Mouse (Mus musculus) neural tube, embryonic 11.5 days (tissue): ENCODE measurements around the gene 4933405L10Rik. TPM values are rescaled to one million over a fixed set of nuclear protein-coding genes. Genes with fewer than 3 reads are reported as not detected.

ENCODE experiments used
- ATAC-seq: fragments of 200-750 bp; cut with Nextera tagmentation; 2 replicates; pipeline ENCODE4 v1.8.0; 2017; ENCODE audit warnings: moderate number of reproducible peaks, mild to moderate bottlenecking, moderate TSS enrichment, moderate library complexity; ENCODE audit not compliant: insufficient read depth, low FRiP score, low TSS enrichment
- DNase-seq: peaks from one replicate; pipeline ENCODE4 v3.0.0-alpha.2; 2015; ENCODE audit warnings: low spot score
- H3K27ac ChIP-seq: fragments of 300-500 bp; sonication (generic); 2 replicates; pipeline ENCODE4 v1.5.1; 2014; ENCODE audit warnings: low read depth, mild to moderate bottlenecking, low read length
- H3K27me3 ChIP-seq: fragments of 300-500 bp; sonication (generic); 2 replicates; pipeline ENCODE4 v1.6.1; 2014; ENCODE audit warnings: mild to moderate bottlenecking, low read length, mixed read lengths; ENCODE audit not compliant: control insufficient read depth, insufficient read depth
- H3K36me3 ChIP-seq: fragments of 300-500 bp; sonication (generic); 2 replicates; pipeline ENCODE4 v1.6.1; 2014; ENCODE audit warnings: mild to moderate bottlenecking, low read length, moderate library complexity, mixed read lengths; ENCODE audit not compliant: control insufficient read depth, insufficient read depth
- H3K4me1 ChIP-seq: fragments of 300-500 bp; sonication (generic); 2 replicates; pipeline ENCODE4 v1.6.1; 2014; ENCODE audit warnings: low read length, mixed read lengths; ENCODE audit not compliant: control insufficient read depth, insufficient read depth
- H3K4me2 ChIP-seq: fragments of 300-500 bp; sonication (generic); 2 replicates; pipeline ENCODE4 v1.6.1; 2014; ENCODE audit warnings: low read depth, mild to moderate bottlenecking, moderate library complexity
- H3K4me3 ChIP-seq: fragments of 300-500 bp; sonication (generic); 2 replicates; pipeline ENCODE4 v1.5.1; 2014; ENCODE audit warnings: low read depth, low read length
- H3K9ac ChIP-seq: fragments of 300-500 bp; sonication (generic); 2 replicates; pipeline ENCODE4 v1.6.1; 2014; ENCODE audit warnings: mild to moderate bottlenecking, low read length
- H3K9me3 ChIP-seq: fragments of 300-500 bp; sonication (generic); 2 replicates; pipeline ENCODE4 v1.6.1; 2016; ENCODE audit warnings: low read length; ENCODE audit not compliant: control insufficient read depth
- WGBS: fragments of 180-500 bp; shearing (Covaris S2); extraction: QIAGEN DNeasy Blood & Tissue Kit; methylation state at CpG from one replicate; pipeline ENCODE4 v1.1.7; 2014; 5-methylcytosine and 5-hydroxymethylcytosine counted together
- polyA plus RNA-seq: library from polyadenylated mRNA; unstranded; fragments of >200 nt; fragmentation: Nextera tagmentation; extraction: Ambion mirVana; gene quantifications from 2 replicates; pipeline ENCODE4 v1.2.1, GENCODE M21; 2014

The 4933405L10Rik gene
- 0.20 TPM in 1 of 2 replicates, not detected in the other for polyA plus RNA-seq

DNA sequence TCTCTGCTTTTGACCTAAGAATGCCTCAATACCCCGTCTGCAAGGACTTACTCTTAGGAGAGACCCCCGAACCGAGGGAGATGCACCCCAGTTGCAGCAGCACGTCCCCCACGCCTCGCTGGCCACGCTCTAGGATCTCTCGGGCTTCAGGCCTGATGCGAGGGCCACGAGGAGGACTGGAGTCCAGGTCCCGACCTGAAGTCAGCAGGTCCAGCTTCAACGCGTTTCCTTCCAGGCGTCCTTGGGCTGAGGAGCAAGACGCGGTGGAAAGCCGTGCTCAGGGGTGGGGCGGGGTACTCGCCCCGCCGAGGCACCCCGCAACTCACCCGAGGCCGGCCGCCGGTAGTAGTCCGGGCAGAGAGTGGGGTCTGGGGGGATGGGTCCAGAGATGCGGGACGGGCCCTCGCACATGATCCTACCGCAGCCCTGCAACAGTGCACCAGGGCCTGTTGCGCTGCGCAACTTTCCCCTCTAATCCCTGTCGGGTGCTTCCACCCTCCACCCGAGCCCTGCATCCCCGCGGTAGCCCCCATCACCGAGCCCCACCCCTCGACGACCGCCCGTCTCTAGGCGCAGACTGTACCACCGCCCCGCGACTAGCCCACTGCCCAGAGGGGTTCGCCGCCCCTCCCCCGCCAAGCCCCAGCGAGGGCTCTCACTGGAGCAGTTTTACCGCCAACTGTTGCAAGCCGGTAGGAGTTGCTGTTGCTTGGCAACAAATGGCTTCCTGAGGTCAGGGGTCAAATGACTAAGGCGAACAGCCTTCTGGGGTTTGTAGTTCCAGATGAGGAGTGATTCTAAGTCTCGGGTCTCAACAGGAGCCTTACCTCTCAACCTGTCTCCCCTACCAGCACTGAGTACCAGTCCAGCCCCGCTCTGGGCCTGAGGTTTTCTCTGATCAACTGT is at the start of gene 4933405L10Rik, which contains the start of gene Enkd1:
4933405L10Rik (plus strand) TSS at position 158 of the 906 bp plus-strand sequence.
Enkd1 (minus strand) TSS at position 713 of the 906 bp plus-strand sequence.
- Histone ChIP-seq H3K9me3 (no peaks in the 10 kb centered on the region), H3K27ac (0 out of 2 replicates have a peak within 1 kb of the TSS, but pooled peaks have one; percentile 17), H3K4me3 (peak within 1 kb of the TSS; percentile 70), H3K27me3 (no peaks in the 10 kb centered on the region), H3K9ac (peak within 1 kb of the TSS; percentile 77), H3K4me2 (peak within 1 kb of the TSS; percentile 88), H3K4me1 (peaks cover 9% of the 10 kb centered on the region), H3K36me3 (peaks cover 8% of the 10 kb centered on the region)
- ATAC-seq (peak; percentile 76), DNase-seq (peak; percentile 92)
- WGBS = under 1% methylated on average over 55 of the region's 55 CpGs

GRCm38 (mm10) chr8:105661167-105661566 is 46.3 kb upstream of the 4933405L10Rik start:
- Histone ChIP-seq H3K27ac (no peak overlapping the region), H3K4me1 (no peaks in the 10 kb centered on the region), H3K4me2 (no peak overlapping the region), H3K9ac (no peak overlapping the region), H3K36me3 (peaks cover 6% of the 10 kb centered on the region), H3K27me3 (no peaks in the 10 kb centered on the region), H3K4me3 (no peak overlapping the region), H3K9me3 (no peaks in the 10 kb centered on the region)
- ATAC-seq (no peak), DNase-seq (no peak)
- 80% methylated on average over 3 of the region's 3 CpGs for WGBS

GRCm38 (mm10) chr8:105677891-105678290 is 29.6 kb upstream of the 4933405L10Rik start:
- no peaks in the 10 kb centered on the region for H3K4me1 ChIP-seq
- H3K9me3 ChIP-seq = no peaks in the 10 kb centered on the region
- no peak overlapping the region for H3K9ac ChIP-seq
- no peak overlapping the region for H3K4me2 ChIP-seq
- no peak for DNase-seq
- no peak overlapping the region for H3K4me3 ChIP-seq
- peaks cover 35% of the 10 kb centered on the region for H3K36me3 ChIP-seq
- WGBS = 100% methylated on average over 1 of the region's 1 CpGs
- no peak overlapping the region for H3K27ac ChIP-seq
- no peak for ATAC-seq
- H3K27me3 ChIP-seq = no peaks in the 10 kb centered on the region

DNA sequence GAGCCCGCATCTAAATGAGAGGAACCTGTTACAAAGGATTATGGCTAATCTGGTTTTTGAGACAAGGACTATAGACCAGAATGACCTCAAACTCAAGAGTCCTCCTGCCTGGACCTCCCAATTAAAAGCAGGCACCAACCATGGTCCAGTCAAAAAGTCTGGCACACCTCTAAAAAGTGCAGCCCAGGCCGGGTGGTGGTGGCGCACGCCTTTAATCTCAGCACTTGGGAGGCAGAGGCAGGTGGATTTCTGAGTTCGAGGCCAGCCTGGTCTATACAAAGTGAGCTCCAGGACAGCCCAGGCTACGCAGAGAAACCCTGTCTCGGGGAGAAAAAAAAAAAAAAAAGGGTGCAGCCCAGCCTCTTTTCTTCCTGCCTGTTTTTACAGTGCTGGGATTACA is 22.1 kb upstream of the 4933405L10Rik start:
- ATAC-seq (no peak), DNase-seq (no peak)
- Histone ChIP-seq H3K27ac (no peak overlapping the region), H3K9ac (no peak overlapping the region), H3K4me3 (no peak overlapping the region), H3K27me3 (no peaks in the 10 kb centered on the region), H3K4me2 (no peak overlapping the region), H3K9me3 (no peaks in the 10 kb centered on the region), H3K4me1 (no peaks in the 10 kb centered on the region), H3K36me3 (peaks cover 7% of the 10 kb centered on the region)
- WGBS = 83% methylated on average over 7 of the region's 7 CpGs

DNA sequence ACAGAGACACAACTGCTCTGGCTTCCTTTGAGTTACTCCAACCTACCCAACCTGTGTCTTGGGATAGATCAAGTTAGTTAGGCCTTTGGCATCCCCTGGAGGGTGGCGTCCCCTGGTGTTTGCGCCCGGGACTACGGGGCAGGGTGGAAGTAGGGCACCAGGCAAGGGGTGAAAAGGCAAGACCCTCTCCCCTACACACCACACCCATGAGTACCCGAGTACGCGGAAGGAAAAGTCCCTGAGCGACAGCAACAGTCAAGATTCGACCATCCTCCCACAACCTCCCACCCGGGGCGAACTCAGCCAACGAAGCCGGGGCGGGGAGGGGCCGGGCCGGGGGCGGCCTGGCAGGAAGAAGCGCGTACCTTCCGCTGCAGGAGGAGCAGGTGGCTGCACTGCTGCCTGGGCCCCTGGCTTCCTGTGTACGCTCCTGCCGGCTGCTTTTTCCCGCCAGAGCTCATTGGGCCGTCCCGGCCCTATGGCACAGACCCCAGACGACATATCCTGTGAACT is 21.6 kb upstream of the 4933405L10Rik start, which contains the start of gene Carmil2:
Carmil2 (plus strand) TSS at position 479 of the 513 bp plus-strand sequence.
- no peak within 1 kb of the TSS for H3K27ac ChIP-seq
- 13% methylated on average over 26 of the region's 26 CpGs for WGBS
- ATAC-seq (peak; percentile 35; the same call in 1 of the 2 replicates), DNase-seq (peak; percentile 56)
- H3K4me3 ChIP-seq = no peak within 1 kb of the TSS
- no peaks in the 10 kb centered on the region for H3K4me1 ChIP-seq
- H3K27me3 ChIP-seq = no peaks in the 10 kb centered on the region
- no peak within 1 kb of the TSS for H3K9ac ChIP-seq
- no peaks in the 10 kb centered on the region for H3K9me3 ChIP-seq
- no peak within 1 kb of the TSS for H3K4me2 ChIP-seq
- H3K36me3 ChIP-seq = peaks cover 3% of the 10 kb centered on the region

GRCm38 (mm10) chr8:105686551-105686950 is 20.9 kb upstream of the 4933405L10Rik start:
- Histone ChIP-seq H3K9me3 (no peaks in the 10 kb centered on the region), H3K4me3 (no peak overlapping the region), H3K27me3 (no peaks in the 10 kb centered on the region), H3K9ac (no peak overlapping the region), H3K27ac (no peak overlapping the region), H3K4me1 (no peaks in the 10 kb centered on the region), H3K36me3 (no peaks in the 10 kb centered on the region; the same call in 1 of the 2 replicates), H3K4me2 (no peak overlapping the region)
- 69% methylated on average over 6 of the region's 6 CpGs for WGBS
- no peak for ATAC-seq
- no peak for DNase-seq

DNA sequence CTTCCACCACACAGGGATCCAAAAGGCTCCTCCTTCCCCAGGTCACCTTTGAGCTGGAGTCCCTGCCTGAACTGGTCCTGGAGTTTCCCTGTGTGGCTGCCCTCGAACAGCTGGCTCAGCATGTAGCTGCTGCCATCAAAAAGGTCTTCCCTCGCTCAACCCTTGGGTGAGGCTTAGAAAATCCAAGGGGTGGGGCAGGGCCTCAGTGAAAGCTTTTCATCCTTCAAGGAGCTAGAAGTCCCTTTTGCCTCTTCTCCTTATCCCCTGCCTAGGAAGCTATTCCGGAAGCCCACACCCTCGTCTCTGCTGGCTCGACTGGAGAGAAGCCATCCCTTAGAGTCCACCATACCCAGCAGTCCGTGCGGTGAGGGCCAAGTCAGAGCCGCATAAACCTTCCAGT is 19.9 kb upstream of the 4933405L10Rik start:
- no peak for DNase-seq

GRCm38 (mm10) chr8:105688242-105688752 is 19.2 kb upstream of the 4933405L10Rik start:
- Histone ChIP-seq H3K9me3 (no peaks in the 10 kb centered on the region), H3K4me2 (no peak overlapping the region), H3K27me3 (no peaks in the 10 kb centered on the region), H3K27ac (no peak overlapping the region), H3K4me1 (no peaks in the 10 kb centered on the region), H3K9ac (no peak overlapping the region), H3K4me3 (no peak overlapping the region), H3K36me3 (no peaks in the 10 kb centered on the region; the same call in 1 of the 2 replicates)
- no peak for ATAC-seq
- WGBS = 74% methylated on average over 14 of the region's 14 CpGs
- no peak for DNase-seq

More for the DNA sequence above, 19.9 kb upstream of the 4933405L10Rik start:
- Histone ChIP-seq H3K27ac (no peak overlapping the region), H3K4me2 (no peak overlapping the region), H3K36me3 (no peaks in the 10 kb centered on the region; the same call in 1 of the 2 replicates), H3K27me3 (no peaks in the 10 kb centered on the region), H3K9me3 (no peaks in the 10 kb centered on the region), H3K4me1 (no peaks in the 10 kb centered on the region), H3K4me3 (no peak overlapping the region), H3K9ac (no peak overlapping the region)
- no peak for ATAC-seq
- 72% methylated on average over 8 of the region's 8 CpGs for WGBS
